Mouse (Mus musculus) T-helper 17 cell (primary cell): ENCODE results near the gene Sun1.

Source experiments
- in situ Hi-C, 2 experiments: fragments of 300-600 bp; cut with MboI, MseI; formaldehyde crosslinking; loops; 1 replicate in 1 of 2; 2 replicates in 1 of 2; pipeline ENCODE4 v1.15.1; 2025; ENCODE audit warnings: high pct_unique_total_duplicates in 2 of 2

The Sun1 gene

DNA sequence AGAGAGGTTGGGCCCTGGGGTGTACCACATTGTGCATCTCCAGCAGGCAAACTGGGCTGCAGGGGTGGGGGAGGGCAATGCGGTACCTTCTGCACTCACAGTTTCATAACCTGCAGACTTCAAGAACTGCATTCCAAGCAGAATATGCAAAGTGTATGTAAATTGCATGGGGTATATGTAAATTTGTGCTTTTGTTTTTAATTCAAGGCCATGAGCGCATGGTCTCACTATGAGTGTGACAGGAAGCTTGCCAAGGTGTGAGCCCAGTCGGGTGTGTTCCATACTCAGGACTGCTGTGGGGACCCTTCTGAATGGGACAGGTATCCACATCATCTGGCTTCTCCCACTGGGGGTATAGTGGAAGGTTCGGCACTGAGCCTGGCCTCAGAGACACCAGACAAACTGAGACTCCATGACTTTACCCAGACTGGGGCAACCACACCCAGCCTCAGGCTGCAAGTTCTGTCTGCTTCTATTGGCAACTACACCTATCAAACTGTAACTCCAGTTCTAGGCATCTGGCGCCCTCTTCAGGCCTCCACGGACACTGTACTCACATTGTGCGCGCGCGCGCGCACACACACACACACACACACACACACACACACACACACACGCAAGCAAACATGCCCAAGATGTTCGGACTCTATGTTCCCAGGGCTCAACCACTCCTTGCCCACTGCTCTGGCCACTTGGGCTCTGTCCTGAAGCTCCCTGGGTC, 83.2 kb downstream of the Sun1 start:
- in situ Hi-C loops = loop anchor here (5.0 kb wide), 2 partner anchors 44 to 49 kb away; partner anchors contain the start of gene Adap1 (in 1 of the 2)

DNA sequence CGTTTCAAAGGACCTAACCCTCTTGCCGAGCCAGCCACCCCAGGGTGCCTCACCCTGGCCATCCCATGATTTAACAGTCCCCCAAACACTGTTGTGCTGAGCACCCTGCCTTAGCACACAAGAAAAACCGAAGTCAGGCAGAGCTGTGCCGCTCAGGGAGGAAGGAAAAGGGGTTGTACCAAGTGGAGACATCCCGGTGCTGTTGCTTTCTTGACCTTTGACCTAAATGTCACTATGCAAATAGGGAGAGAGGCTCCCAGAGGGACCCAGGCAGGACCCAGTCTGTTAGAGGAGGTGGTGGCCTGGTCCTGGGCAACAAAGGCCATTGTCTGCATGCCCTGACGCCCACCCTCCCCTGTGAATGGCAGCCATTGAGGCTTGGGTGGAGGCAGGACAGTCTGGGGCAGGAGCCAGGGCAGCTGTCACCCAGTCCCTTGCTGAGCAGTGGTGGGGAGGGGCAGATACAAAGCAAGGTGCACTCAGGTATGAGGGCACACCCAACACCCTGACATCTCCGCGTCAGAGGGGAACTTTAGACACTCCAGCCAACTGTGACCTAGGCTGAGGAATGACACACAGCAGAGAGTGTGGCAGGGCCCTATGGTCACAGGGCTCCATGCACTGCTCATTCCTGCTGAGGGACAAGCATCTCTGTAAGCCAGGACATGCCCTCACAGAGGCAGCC, 85.1 kb downstream of the Sun1 start:
- in situ Hi-C loops = no loop called here

DNA sequence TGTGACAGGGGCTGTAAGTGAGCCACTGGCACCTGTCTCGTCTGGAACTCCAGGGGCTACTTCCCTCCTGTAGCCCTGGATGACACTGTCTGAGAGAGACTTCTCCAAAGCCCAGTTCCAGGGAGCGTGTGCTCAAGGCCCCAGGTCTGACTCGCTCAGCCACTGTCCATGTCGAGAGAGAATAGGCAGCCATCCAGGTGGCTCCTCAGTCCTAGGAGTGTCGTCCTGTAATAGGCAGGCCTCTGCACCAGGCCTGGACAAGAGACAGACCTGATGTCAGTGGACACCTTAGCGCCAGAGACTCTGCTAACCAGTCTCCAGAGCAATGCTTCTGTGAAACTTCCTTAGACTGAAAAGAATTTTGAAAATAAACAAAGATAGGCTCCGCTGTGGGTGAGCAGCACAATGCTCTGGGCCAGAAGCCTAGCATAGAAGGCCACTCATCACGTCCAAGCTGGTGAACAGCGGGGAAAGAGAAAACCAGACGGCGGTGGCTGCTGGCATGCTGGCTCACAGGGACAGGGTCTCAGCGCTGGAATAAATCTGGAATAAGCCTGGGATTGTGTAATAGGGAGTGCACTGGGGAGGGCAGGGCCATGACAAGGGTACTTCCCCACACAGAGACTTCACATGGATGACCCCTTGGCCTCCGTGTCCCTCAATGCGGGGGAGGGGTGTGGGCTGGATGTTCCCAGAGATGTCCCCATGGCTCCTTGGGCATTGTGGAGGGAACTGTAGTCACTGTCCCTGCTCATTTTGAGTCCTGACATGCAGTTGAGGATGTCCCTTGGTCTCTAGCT, 85.9 kb downstream of the Sun1 start:
- in situ Hi-C loops = no loop called here

DNA sequence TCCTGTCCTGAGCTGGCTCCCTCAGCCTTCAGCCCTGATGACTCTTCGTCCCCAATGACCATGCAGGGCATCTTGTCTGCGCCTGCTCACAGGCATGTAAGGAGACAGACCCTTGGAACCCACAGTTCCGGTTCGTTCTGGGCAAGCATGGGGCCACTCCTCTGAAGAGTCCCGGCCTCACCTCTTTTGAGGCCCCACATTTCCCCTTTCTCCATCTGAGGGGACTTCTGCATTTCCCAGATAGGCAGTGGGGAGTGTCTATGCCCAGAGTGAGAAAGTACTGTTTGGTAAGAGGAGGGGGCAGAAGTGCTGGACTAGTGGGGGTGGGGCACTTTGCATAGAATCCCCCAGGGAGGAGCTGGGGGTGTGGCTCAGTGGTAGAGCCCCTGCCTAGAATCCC, 86.7 kb downstream of the Sun1 start:
- in situ Hi-C loops = no loop called here

- in situ Hi-C loops = no loop called here
These were observed 87.3 kb downstream of the Sun1 start for GRCm38 (mm10) chr5:139287787-139288186.

- in situ Hi-C loops = no loop called here
These were observed 88.2 kb downstream of the Sun1 start for GRCm38 (mm10) chr5:139288591-139288990.

DNA sequence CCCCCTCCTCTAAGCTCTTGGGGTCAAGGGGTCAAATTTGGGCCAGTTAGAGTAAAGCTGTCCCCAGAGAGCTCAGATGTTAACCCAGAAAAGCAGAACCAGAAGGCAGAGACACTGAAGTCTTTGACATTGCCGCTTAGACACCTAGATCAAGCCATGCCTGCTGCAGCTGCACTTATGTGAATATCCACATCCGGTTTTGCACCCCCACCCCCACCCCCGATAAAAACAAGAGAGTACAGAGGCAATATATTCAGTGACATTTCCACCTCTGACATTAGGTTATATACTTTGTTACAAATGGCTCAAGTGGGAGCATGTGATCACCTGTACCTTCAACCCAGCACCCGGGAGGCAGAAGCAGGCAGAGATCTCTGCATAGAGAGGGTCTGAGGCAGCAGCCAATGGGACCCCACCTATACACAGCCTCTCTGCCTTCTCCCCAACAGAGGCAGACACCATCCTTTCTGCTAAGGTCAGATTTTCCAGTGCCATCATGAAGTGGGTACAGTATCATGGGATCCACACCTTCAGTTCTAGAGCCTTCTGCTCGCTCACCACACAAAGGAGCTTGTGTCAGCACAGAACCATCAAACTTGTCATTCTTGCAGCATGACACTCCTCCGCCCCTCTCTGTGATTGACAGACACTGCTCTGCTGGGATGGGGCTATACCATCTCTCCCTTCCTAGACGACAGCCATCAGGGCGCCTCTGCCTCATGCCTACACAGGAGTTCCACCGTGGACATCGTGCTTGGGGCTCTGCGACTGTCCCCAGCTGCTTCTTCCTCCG, 90.2 kb downstream of the Sun1 start:
- in situ Hi-C loops = no loop called here

DNA sequence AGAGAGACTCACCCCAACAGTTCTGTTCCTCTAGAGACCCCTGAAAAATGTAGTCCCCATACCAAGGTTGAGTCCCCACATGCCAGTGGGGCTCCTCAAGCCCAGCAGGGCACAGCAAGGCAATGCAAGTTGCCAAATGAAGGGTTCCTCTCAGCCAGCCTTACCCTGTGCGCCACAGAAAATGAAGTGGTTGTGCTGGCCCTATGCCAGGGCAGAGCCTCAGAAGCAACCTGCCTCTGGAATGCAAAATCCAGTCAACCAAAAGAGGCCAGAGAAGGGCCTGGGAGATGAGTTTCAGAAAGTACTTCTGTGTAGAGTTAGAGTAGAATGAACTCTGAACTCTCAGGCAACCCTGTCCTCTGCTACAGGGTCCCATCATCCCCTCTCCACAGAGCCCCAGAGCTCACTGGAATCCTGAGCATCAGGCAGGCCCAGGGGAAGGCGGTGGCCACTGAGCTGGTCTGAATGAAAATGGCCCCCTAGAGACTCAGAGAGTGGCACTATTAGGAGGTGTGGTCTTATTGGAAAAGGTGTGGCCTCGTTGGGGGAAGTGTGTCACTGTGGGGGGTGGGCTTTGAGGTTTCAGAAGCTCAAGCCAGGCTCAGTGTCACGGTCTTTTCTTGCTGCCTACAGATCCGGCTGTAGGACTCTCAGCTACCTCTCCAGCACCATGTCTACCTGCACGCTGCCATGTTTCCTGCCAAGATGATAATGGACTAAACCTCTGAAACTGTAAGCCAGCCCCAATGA, 91.5 kb downstream of the Sun1 start:
- in situ Hi-C loops = no loop called here

GRCm38 (mm10) chr5:139294089-139294488, 93.7 kb downstream of the Sun1 start:
- in situ Hi-C loops = no loop called here

GRCm38 (mm10) chr5:139297092-139297491, 96.7 kb downstream of the Sun1 start:
- in situ Hi-C loops = no loop called here

GRCm38 (mm10) chr5:139297745-139298144, 97.3 kb downstream of the Sun1 start:
- in situ Hi-C loops = no loop called here
